Mouse (Mus musculus) hindbrain, embryonic 13.5 days (tissue): ENCODE results near the gene D5Ertd579e. TPM values are rescaled to one million over a fixed set of nuclear protein-coding genes. Genes with fewer than 3 reads are reported as not detected.

Experiments
- ATAC-seq: fragments of 200-750 bp; cut with Nextera tagmentation; 2 replicates; pipeline ENCODE4 v1.8.0; 2017; ENCODE audit warnings: moderate TSS enrichment; ENCODE audit not compliant: low FRiP score
- H3K27ac ChIP-seq: fragments of 300-500 bp; sonication (generic); 2 replicates; pipeline ENCODE4 v1.5.1; 2015; ENCODE audit warnings: inconsistent platforms, mild to moderate bottlenecking, moderate library complexity
- H3K27me3 ChIP-seq: fragments of 300-500 bp; sonication (generic); 2 replicates; pipeline ENCODE4 v1.6.1; 2015; ENCODE audit warnings: mild to moderate bottlenecking, inconsistent platforms
- H3K36me3 ChIP-seq: fragments of 300-500 bp; sonication (generic); 2 replicates; pipeline ENCODE4 v1.6.1; 2015; ENCODE audit warnings: mild to moderate bottlenecking, inconsistent platforms
- H3K4me1 ChIP-seq: fragments of 300-500 bp; sonication (generic); replicated peaks from 2 replicates; pipeline ENCODE4 v1.6.1; 2015; ENCODE audit warnings: inconsistent platforms
- H3K4me2 ChIP-seq: fragments of 300-500 bp; sonication (generic); 2 replicates; pipeline ENCODE4 v1.6.1; 2015; ENCODE audit warnings: inconsistent platforms, mild to moderate bottlenecking, moderate library complexity
- H3K4me3 ChIP-seq: fragments of 300-500 bp; sonication (generic); 2 replicates; pipeline ENCODE4 v1.5.1; 2015; ENCODE audit warnings: mild to moderate bottlenecking, inconsistent platforms
- H3K9ac ChIP-seq: fragments of 300-500 bp; sonication (generic); 2 replicates; pipeline ENCODE4 v1.6.1; 2015; ENCODE audit warnings: mild to moderate bottlenecking, inconsistent platforms
- H3K9me3 ChIP-seq: fragments of 300-500 bp; sonication (generic); 2 replicates; pipeline ENCODE4 v1.6.1; 2016; ENCODE audit warnings: inconsistent platforms
- WGBS: fragments of 180-500 bp; shearing (Covaris S2); methylation state at CpG from one replicate; pipeline ENCODE4 v1.1.7; 2015; 5-methylcytosine and 5-hydroxymethylcytosine counted together
- polyA plus RNA-seq: library from polyadenylated mRNA; unstranded; fragments of >200 nt; fragmentation: Nextera tagmentation; extraction: Ambion mirVana; gene quantifications from 2 replicates; pipeline ENCODE4 v1.2.1, GENCODE M21; 2015

Gene D5Ertd579e
- polyA plus RNA-seq, 1 experiment from 2014 or later, result 33.6 TPM

DNA sequence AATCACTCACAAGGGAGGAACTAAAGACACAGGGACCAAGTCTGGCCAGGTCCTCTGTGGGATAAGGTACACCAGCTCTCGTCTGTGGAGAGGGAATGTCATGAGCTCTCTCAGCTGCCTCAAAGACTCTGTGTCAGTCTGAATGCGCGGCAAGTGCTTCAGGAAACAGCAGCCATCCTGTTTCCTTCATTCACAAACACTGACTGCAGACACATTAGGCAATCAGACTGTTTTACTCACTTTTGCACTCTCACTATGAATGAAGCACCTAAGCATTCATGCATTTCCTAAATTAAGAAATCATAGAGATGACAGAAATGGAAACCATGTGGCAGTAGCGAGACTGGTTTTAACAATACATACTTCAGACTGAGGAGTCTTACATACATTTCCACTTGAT is 77.5 kb downstream of the D5Ertd579e start:
- no peak overlapping the region for H3K9ac ChIP-seq
- H3K4me1 ChIP-seq, result no peaks in the 10 kb centered on the region; the same call in 1 of the 2 replicates
- no peaks in the 10 kb centered on the region for H3K9me3 ChIP-seq
- ATAC-seq, result no peak
- 87% methylated on average over 4 of the region's 4 CpGs for WGBS
- H3K27me3 ChIP-seq, result no peaks in the 10 kb centered on the region
- H3K27ac ChIP-seq, result no peak overlapping the region
- H3K4me2 ChIP-seq, result no peak overlapping the region
- no peak overlapping the region for H3K4me3 ChIP-seq
- peaks cover 55% of the 10 kb centered on the region for H3K36me3 ChIP-seq

DNA sequence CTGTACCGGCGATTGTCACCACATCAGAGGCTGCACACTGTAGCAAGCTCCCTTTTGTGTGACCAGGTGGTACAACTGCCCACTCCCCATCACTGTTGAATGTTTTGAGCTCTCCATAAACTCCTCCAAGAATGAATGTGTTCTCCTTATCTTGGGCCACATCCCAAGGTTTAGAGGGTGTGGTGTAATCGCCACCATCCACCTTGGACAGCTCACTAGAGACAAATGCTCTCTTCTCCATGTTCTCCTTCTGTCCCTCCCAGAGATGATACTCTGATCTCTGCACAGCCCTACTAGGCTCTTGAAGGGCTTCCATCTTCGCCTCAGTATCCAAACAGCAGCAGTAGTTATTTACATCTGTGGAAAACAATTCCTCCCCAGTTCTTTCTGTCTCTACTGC is 81.7 kb downstream of the D5Ertd579e start:
- no peak overlapping the region for H3K27ac ChIP-seq
- H3K4me3 ChIP-seq, result no peak overlapping the region
- 0 out of 2 replicates have a peak overlapping the region, but pooled peaks have one; percentile 1 for H3K9ac ChIP-seq
- no peaks in the 10 kb centered on the region for H3K4me1 ChIP-seq
- no peak overlapping the region for H3K4me2 ChIP-seq
- H3K36me3 ChIP-seq, result peaks cover 76% of the 10 kb centered on the region
- ATAC-seq, result no peak
- whole genome bisulfite sequencing, result 94% methylated on average over 4 of the region's 4 CpGs
- no peaks in the 10 kb centered on the region for H3K27me3 ChIP-seq
- H3K9me3 ChIP-seq, result no peaks in the 10 kb centered on the region

DNA sequence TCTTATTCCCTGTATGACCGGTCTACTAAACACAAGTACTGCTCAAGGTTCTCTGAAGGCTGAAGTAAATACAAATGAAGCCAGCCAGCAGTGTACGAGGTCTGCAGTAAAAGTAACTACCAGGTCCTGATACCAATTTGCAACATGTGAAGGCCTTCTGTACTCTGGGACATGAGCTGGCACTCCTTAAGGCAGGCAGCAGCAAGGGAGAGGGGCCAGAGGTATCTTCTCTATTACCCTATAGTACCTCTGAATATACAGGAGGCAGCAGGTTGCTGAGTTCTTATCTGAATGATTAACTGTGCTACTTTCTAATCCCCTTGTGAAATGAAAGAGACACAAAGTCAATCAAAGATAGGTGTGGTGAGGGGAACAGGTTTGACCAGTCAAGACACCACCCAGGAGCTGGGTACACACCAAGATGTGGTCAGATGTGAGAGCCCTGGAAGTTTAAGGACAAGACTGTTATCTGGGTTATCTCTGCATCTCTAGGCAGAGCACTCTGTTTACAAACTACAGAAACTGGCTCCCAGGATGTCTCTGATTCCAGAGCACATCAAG is 86.8 kb downstream of the D5Ertd579e start:
- H3K4me2 ChIP-seq, result no peak overlapping the region
- no peak overlapping the region for H3K4me3 ChIP-seq
- H3K27ac ChIP-seq, result no peak overlapping the region
- no peaks in the 10 kb centered on the region for H3K9me3 ChIP-seq
- no peaks in the 10 kb centered on the region for H3K27me3 ChIP-seq
- no peaks in the 10 kb centered on the region for H3K4me1 ChIP-seq
- H3K36me3 ChIP-seq, result peaks cover 70% of the 10 kb centered on the region
- 97% methylated on average over 2 of the region's 2 CpGs for WGBS
- ATAC-seq, result no peak
- no peak overlapping the region for H3K9ac ChIP-seq

DNA sequence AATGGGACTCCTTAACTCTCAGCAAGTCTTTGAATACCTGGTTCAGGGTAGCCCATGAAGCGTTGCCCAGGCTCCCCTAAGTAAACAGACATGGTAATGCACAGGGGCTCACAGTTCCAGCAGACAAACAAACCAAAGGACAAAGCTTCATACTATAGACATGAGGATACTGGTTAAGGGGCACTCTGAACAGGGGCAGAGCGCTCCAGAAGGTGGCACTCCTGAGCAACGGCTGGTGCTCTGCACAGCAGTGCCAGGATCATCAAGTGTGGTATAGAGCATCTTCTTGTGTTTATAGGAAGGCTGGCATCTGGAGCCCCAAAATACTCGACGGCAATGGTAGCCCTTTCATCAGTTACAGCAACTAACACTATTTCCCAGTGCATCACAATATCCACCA is 92.8 kb downstream of the D5Ertd579e start:
- WGBS, result 86% methylated on average over 5 of the region's 5 CpGs

DNA sequence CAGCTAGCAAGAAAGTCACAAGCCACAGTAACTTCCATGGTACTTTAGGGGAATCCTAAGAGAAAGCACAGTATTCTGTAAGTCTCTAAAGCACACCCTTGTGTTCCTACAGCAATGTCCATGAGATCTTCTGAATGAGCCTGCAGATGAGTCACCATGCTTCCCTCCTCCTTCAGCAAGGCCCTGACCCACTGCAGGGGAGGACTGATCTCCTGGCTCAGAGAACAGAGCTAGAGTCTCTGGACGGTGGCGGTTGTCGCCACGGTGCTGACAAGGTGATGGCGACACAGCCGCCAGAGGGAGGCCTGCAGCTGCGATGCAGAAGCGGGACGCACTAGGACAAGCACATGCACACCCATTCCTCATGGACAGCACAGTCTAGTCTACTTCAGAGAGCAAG is 93.8 kb downstream of the D5Ertd579e start:
- H3K4me1 ChIP-seq, result no peaks in the 10 kb centered on the region
- no peak overlapping the region for H3K4me3 ChIP-seq
- 94% methylated on average over 9 of the region's 9 CpGs for WGBS
- peaks cover 86% of the 10 kb centered on the region for H3K36me3 ChIP-seq
- ATAC-seq, result no peak
- H3K4me2 ChIP-seq, result no peak overlapping the region
- no peak overlapping the region for H3K27ac ChIP-seq
- H3K9me3 ChIP-seq, result no peaks in the 10 kb centered on the region
- H3K27me3 ChIP-seq, result no peaks in the 10 kb centered on the region
- no peak overlapping the region for H3K9ac ChIP-seq

More for the DNA sequence above, 92.8 kb downstream of the D5Ertd579e start:
- Histone ChIP-seq H3K9ac (no peak overlapping the region), H3K9me3 (no peaks in the 10 kb centered on the region), H3K4me3 (no peak overlapping the region), H3K4me2 (no peak overlapping the region), H3K27me3 (no peaks in the 10 kb centered on the region), H3K4me1 (no peaks in the 10 kb centered on the region), H3K27ac (no peak overlapping the region), H3K36me3 (peaks cover 94% of the 10 kb centered on the region)
- ATAC-seq, result no peak

DNA sequence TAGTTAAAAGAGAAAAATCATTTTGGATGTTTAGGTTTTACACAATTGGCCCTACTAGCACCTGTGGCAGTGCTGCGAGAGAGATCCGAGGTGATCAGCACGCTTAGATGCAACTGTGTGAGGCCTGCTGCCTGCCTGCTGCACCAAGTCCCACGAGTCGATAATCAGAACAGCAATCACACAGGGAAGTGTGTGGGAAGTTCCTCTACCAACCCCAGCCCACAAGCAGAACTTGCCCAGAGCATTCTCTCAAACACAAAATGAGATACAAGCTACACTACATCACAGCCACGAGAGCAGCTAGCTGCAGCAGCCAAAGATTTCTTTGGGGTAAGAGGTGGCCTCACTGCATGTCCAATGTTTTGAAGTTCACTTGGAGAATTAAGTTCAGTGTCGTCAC is 94.3 kb downstream of the D5Ertd579e start:
- peaks cover 80% of the 10 kb centered on the region for H3K36me3 ChIP-seq
- no peaks in the 10 kb centered on the region for H3K4me1 ChIP-seq
- H3K4me3 ChIP-seq, result no peak overlapping the region
- ATAC-seq, result no peak
- WGBS, result 92% methylated on average over 7 of the region's 7 CpGs
- no peaks in the 10 kb centered on the region for H3K27me3 ChIP-seq
- no peaks in the 10 kb centered on the region for H3K9me3 ChIP-seq
- no peak overlapping the region for H3K27ac ChIP-seq
- no peak overlapping the region for H3K9ac ChIP-seq
- no peak overlapping the region for H3K4me2 ChIP-seq

DNA sequence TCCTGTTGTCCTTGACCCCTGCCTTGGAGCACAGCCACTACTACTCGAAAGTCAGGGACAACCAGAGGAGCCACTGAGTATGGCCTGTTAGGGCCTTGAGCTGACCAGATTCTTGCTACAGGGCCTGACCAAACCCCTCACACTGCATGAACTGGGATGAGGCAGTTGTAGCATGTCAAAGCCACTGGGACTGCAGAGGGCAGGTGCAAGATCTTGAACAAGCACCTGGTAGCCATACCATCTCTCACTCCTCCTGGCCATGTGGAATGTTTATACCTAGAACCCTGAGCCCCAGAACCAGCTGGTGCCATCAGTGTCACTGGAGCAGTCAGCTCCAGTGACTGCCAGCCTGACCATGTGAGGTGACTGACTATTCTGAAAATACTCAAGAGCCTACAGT is 96.9 kb downstream of the D5Ertd579e start:
- peaks cover 54% of the 10 kb centered on the region for H3K36me3 ChIP-seq
- no peak overlapping the region for H3K9ac ChIP-seq
- no peak overlapping the region for H3K4me2 ChIP-seq
- ATAC-seq, result no peak
- WGBS, result 92% methylated on average over 1 of the region's 1 CpGs
- H3K27ac ChIP-seq, result no peak overlapping the region
- no peak overlapping the region for H3K4me3 ChIP-seq
- no peaks in the 10 kb centered on the region for H3K9me3 ChIP-seq
- no peaks in the 10 kb centered on the region for H3K27me3 ChIP-seq
- no peaks in the 10 kb centered on the region for H3K4me1 ChIP-seq

DNA sequence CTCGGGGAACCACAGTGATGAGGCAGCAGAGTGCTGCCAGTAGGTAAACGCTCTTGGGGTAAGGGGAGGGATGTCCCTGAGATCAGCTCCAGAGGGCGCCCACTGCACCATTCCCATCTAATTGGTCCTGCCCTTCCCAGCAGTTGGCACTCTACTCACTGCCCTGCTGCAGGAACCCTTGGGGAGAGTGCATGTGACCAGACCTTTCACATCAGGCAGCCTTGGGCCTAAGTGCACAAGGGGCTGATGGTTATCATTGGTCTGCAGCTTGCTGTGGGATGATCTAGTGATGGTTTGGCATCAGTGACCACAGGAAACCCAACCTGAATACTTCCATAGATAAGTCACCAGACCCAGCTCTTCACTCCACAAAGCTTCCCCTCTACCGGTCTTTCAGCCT is 98.2 kb downstream of the D5Ertd579e start:
- ATAC-seq, result no peak
- Histone ChIP-seq H3K36me3 (peaks cover 43% of the 10 kb centered on the region), H3K9me3 (no peaks in the 10 kb centered on the region), H3K4me1 (no peaks in the 10 kb centered on the region), H3K4me3 (no peak overlapping the region), H3K27ac (no peak overlapping the region), H3K4me2 (no peak overlapping the region), H3K27me3 (no peaks in the 10 kb centered on the region), H3K9ac (no peak overlapping the region)
- 36% methylated on average over 4 of the region's 4 CpGs for WGBS

DNA sequence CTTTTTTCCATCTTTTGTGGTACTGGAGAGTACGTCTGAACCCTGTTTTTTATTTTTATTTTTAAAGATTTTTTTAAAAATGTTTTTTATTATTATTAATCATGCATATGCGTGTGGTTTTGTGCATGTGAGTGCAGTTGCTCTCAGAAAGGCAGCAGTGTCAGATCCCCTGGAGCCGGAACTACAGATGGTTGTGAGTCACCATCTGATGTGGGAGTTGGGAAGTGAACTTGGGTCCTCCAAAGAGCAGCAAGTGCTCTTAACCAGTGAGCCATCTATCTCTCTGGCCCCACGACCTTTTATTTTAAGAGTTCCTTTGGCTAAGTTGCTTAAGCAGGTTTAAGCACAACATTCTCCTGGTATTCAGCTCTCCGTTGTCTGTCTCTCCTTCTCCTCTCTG is 99.6 kb downstream of the D5Ertd579e start:
- Histone ChIP-seq H3K9me3 (no peaks in the 10 kb centered on the region), H3K9ac (no peak overlapping the region), H3K4me3 (no peak overlapping the region), H3K27me3 (no peaks in the 10 kb centered on the region), H3K4me1 (no peaks in the 10 kb centered on the region), H3K36me3 (peaks cover 29% of the 10 kb centered on the region), H3K27ac (no peak overlapping the region), H3K4me2 (no peak overlapping the region)
- no peak for ATAC-seq
- 81% methylated on average over 5 of the region's 5 CpGs for WGBS

DNA sequence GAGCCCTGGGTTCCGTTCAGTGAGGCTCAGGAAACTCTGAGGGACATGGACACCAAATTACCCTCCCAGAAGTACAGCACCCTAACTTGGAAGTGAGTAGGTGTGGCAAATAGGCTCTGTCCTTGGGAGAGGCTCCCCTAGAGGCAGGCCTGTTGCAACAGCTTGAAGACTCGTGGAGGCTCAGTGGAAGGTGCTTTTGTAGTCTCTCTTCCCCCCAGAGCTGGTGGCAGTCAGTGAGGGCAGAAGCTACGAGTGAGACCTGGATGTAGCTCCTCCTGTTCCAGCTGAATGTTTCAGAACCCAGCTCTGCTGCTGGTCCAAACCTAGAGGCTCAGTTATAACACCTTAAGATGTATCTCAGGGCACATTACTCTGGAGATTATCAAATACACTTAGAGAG is 100.7 kb downstream of the D5Ertd579e start:
- 40% methylated on average over 3 of the region's 3 CpGs for WGBS
- Histone ChIP-seq H3K4me2 (no peak overlapping the region), H3K27me3 (no peaks in the 10 kb centered on the region), H3K4me3 (no peak overlapping the region), H3K27ac (no peak overlapping the region), H3K36me3 (peaks cover 18% of the 10 kb centered on the region), H3K4me1 (no peaks in the 10 kb centered on the region), H3K9me3 (no peaks in the 10 kb centered on the region), H3K9ac (no peak overlapping the region)
- no peak for ATAC-seq

DNA sequence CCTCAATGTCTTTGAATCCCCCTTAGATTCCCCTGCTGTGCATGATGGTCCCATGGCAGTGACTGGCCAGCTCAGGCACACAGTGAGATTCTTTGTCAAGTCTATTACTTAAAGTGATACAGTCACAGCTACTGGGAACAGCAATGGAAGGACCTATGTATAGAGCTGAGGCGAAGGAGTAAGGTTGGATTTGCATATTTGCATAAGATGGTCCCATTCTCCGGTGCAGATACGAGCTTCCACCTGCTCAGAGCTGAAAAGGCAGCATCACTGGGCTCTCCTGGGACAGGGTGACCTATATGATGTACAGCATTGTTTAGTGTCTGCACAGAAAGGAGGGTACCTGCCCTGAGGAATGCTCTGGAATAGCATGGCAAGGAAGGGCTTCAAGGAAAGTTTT is 101.5 kb downstream of the D5Ertd579e start:
- Histone ChIP-seq H3K27me3 (no peaks in the 10 kb centered on the region), H3K4me1 (no peaks in the 10 kb centered on the region), H3K4me2 (no peak overlapping the region), H3K4me3 (no peak overlapping the region), H3K27ac (no peak overlapping the region), H3K36me3 (peaks cover 10% of the 10 kb centered on the region), H3K9ac (no peak overlapping the region), H3K9me3 (no peaks in the 10 kb centered on the region)
- 82% methylated on average over 3 of the region's 3 CpGs for WGBS
- no peak for ATAC-seq

DNA sequence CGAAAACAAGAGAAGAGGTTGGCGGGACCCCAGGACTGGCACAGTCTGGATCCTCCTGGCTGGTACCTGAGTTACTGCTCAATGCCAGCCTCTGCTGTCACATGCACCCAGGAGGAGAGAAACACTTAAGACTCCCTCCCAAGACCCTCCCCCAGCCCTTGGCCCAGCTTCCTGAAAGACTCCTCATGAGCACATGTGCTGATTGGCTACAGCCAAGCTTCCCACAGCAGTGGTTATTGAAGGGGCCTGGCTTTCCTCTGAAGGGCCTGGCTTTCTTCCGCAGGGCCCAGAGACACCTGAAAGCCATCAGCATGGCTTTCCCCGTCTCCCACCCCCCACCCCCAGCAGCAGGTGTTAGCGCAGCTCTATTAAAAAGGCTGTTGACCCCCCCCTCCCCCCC is 102.6 kb downstream of the D5Ertd579e start, which contains the start of gene Tbc1d14:
Tbc1d14 (minus strand) TSS at position 101 of the 400 bp plus-strand sequence.
- no peak for ATAC-seq
- Histone ChIP-seq H3K36me3 (no peaks in the 10 kb centered on the region), H3K9me3 (no peaks in the 10 kb centered on the region), H3K27me3 (no peaks in the 10 kb centered on the region), H3K27ac (no peak within 1 kb of the TSS), H3K9ac (no peak within 1 kb of the TSS), H3K4me2 (no peak within 1 kb of the TSS), H3K4me3 (no peak within 1 kb of the TSS), H3K4me1 (no peaks in the 10 kb centered on the region)
- WGBS, result 88% methylated on average over 5 of the region's 5 CpGs

DNA sequence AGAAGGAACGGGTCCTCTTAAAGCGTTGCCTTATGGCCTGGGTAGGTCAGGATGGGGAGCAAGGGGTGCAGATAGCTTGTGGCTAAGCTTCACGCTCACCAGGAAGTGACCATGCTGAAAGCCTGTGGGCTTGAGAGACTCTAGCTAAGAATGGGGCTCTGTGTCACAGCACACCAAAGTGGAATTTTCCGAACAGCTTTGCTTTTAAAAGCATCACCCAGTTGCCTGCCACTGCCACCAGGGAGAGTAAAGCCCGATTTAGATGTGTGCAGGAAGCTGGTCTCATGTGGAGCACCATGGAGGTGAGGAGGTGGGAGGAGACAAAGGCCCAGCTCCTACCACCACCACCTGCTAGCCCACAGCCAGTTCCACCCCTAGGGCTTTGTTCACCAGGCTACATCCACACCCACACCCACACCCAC is 105.3 kb downstream of the D5Ertd579e start:
- H3K9me3 ChIP-seq, result no peaks in the 10 kb centered on the region
- H3K4me1 ChIP-seq, result no peaks in the 10 kb centered on the region
- no peak overlapping the region for H3K9ac ChIP-seq
- H3K4me3 ChIP-seq, result no peak overlapping the region
- H3K36me3 ChIP-seq, result no peaks in the 10 kb centered on the region
- H3K4me2 ChIP-seq, result no peak overlapping the region
- no peak for ATAC-seq
- no peak overlapping the region for H3K27ac ChIP-seq
- 74% methylated on average over 5 of the region's 5 CpGs for WGBS
- H3K27me3 ChIP-seq, result 0 out of 2 replicates have a peak, but pooled peaks cover 5% of the 10 kb centered on the region
